Mouse (Mus musculus) neural tube, embryonic 15.5 days (tissue): ENCODE data around the gene Zfp992. TPM values are rescaled to one million over a fixed set of nuclear protein-coding genes. Genes with fewer than 3 reads are reported as not detected.
"Not testable (repeated sequence)": the region's sequence is repeated elsewhere in the genome, so short reads cannot be mapped to it uniquely, and the experiment has no call there.

Experiments
- ATAC-seq: fragments of 200-750 bp; cut with Nextera tagmentation; 2 replicates; pipeline ENCODE4 v1.8.0; 2017; ENCODE audit warnings: mild to moderate bottlenecking, moderate TSS enrichment, moderate library complexity; ENCODE audit not compliant: low FRiP score
- H3K27ac ChIP-seq: fragments of 300-500 bp; sonication (generic); replicated peaks from 2 replicates; pipeline ENCODE4 v1.5.1; 2015; ENCODE audit warnings: mild to moderate bottlenecking, inconsistent platforms
- H3K27me3 ChIP-seq: fragments of 300-500 bp; sonication (generic); replicated peaks from 2 replicates; pipeline ENCODE4 v1.6.1; 2015; ENCODE audit warnings: inconsistent platforms
- H3K36me3 ChIP-seq: fragments of 300-500 bp; sonication (generic); 2 replicates; pipeline ENCODE4 v1.6.1; 2015; ENCODE audit warnings: inconsistent platforms
- H3K4me1 ChIP-seq: fragments of 300-500 bp; sonication (generic); 2 replicates; pipeline ENCODE4 v1.6.1; 2015; ENCODE audit warnings: inconsistent platforms
- H3K4me2 ChIP-seq: fragments of 300-500 bp; sonication (generic); 2 replicates; pipeline ENCODE4 v1.6.1; 2015; ENCODE audit warnings: inconsistent platforms, mild to moderate bottlenecking, moderate library complexity
- H3K4me3 ChIP-seq: fragments of 300-500 bp; sonication (generic); replicated peaks from 2 replicates; pipeline ENCODE4 v1.5.1; 2015; ENCODE audit warnings: mild to moderate bottlenecking, inconsistent platforms
- H3K9ac ChIP-seq: fragments of 300-500 bp; sonication (generic); replicated peaks from 2 replicates; pipeline ENCODE4 v1.6.1; 2015; ENCODE audit warnings: mild to moderate bottlenecking, inconsistent platforms
- H3K9me3 ChIP-seq: fragments of 300-500 bp; sonication (generic); replicated peaks from 2 replicates; pipeline ENCODE4 v1.6.1; 2016; ENCODE audit warnings: inconsistent platforms
- WGBS: fragments of 180-500 bp; shearing (Covaris S2); methylation state at CpG from one replicate; pipeline ENCODE4 v1.1.7; 2015; ENCODE audit warnings: mixed read lengths; 5-methylcytosine and 5-hydroxymethylcytosine counted together
- polyA plus RNA-seq: library from polyadenylated mRNA; unstranded; fragments of >200 nt; fragmentation: Nextera tagmentation; extraction: Ambion mirVana; gene quantifications from 2 replicates; pipeline ENCODE4 v1.2.1, GENCODE M21; 2015

Zfp992 gene
- polyA plus RNA-seq, 1 experiment from 2014 or later, result 2.6 TPM

DNA sequence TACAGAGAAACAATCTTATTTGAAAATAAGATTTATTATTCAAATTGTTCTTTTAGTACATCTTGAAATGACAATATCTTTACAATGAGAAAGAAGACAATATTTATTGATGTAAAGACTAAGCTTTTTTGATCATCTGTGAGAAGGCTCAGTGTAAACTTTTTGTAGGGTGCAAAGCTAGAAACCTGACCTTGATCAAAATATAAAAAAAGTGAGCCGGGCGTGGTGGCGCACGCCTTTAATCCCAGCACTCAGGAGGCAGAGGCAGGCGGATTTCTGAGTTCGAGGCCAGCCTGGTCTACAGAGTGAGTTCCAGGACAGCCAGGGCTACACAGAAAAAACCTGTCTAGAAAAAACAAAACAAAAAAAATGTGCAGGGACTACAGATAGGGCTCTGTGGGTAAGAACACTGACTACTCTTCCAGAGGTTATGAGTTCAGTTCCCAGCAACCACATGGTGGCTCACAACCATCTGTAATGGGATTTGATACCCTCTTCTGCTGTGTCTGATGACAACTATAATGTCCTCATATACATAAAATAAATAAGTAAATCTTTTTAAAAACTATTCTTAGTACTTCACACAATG lies 44.6 kb downstream of the Zfp992 start:
- not testable (repeated sequence) for H3K4me1 ChIP-seq, H3K27me3 ChIP-seq, H3K27ac ChIP-seq, H3K9ac ChIP-seq, H3K36me3 ChIP-seq, ATAC-seq, H3K4me3 ChIP-seq, H3K4me2 ChIP-seq
- WGBS, result 88% methylated on average over 6 of the region's 6 CpGs
- peaks cover 67% of the 10 kb centered on the region for H3K9me3 ChIP-seq

- ATAC-seq, result no peak
- H3K36me3 ChIP-seq, result peaks cover 4% of the 10 kb centered on the region; the same call in 1 of the 2 replicates
- H3K4me2 ChIP-seq, result no peak overlapping the region
- no peak overlapping the region for H3K27ac ChIP-seq
- H3K4me3 ChIP-seq, result no peak overlapping the region
- WGBS, result 67% methylated on average over 4 of the region's 4 CpGs
- H3K27me3 ChIP-seq, result no peaks in the 10 kb centered on the region
- H3K9me3 ChIP-seq, result peaks cover 69% of the 10 kb centered on the region
- H3K9ac ChIP-seq, result no peak overlapping the region
- H3K4me1 ChIP-seq, result no peaks in the 10 kb centered on the region
Observed at GRCm38 (mm10) chr4:146494980-146495379, 46.2 kb downstream of the Zfp992 start.

- H3K36me3 ChIP-seq, H3K9ac ChIP-seq, H3K4me1 ChIP-seq, H3K4me3 ChIP-seq, H3K4me2 ChIP-seq, H3K27ac ChIP-seq, H3K27me3 ChIP-seq, ATAC-seq: not testable (repeated sequence)
- H3K9me3 ChIP-seq, result peaks cover 72% of the 10 kb centered on the region
- WGBS, result 83% methylated on average over 9 of the region's 9 CpGs
Observed at GRCm38 (mm10) chr4:146497695-146498275, 49.0 kb downstream of the Zfp992 start.

- not testable (repeated sequence) for H3K27me3 ChIP-seq, H3K4me3 ChIP-seq, ATAC-seq, H3K4me1 ChIP-seq, H3K36me3 ChIP-seq, H3K4me2 ChIP-seq, H3K9ac ChIP-seq, H3K27ac ChIP-seq
- 91% methylated on average over 4 of the region's 4 CpGs for WGBS
- H3K9me3 ChIP-seq, result peaks cover 39% of the 10 kb centered on the region
Observed at GRCm38 (mm10) chr4:146501727-146502126, 52.9 kb downstream of the Zfp992 start, which contains the start of gene Zfp981. Gene Zfp981, plus strand, starts transcription at chr4:146502027.

DNA sequence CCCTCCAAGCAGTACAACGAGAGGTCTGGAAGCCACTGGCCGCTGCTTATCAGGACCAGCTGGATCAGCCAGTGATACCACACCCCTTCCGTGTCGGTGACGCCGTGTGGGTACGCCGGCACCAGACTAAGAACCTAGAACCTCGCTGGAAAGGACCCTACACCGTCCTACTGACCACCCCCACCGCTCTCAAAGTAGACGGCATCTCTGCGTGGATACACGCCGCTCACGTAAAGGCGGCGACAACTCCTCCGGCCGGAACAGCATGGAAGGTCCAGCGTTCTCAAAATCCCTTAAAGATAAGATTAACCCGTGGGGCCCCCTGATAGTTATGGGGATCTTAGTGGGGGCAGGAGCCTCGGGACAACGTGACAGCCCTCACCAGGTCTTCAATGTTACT lies 60.2 kb downstream of the Zfp992 start:
- H3K4me1 ChIP-seq, result not testable (repeated sequence)

GRCm38 (mm10) chr4:146511871-146512270 lies 63.0 kb downstream of the Zfp992 start:
- not testable (repeated sequence) for H3K36me3 ChIP-seq, H3K4me2 ChIP-seq, H3K4me1 ChIP-seq, H3K27me3 ChIP-seq, H3K4me3 ChIP-seq, ATAC-seq, H3K27ac ChIP-seq, H3K9ac ChIP-seq
- peaks cover 46% of the 10 kb centered on the region for H3K9me3 ChIP-seq

More for the DNA sequence above, 60.2 kb downstream of the Zfp992 start:
- H3K4me2 ChIP-seq, H3K27ac ChIP-seq, H3K36me3 ChIP-seq, ATAC-seq, H3K4me3 ChIP-seq, H3K27me3 ChIP-seq, H3K9ac ChIP-seq: not testable (repeated sequence)
- H3K9me3 ChIP-seq, result peaks cover 26% of the 10 kb centered on the region
- WGBS, result 96% methylated on average over 23 of the region's 24 CpGs

GRCm38 (mm10) chr4:146516474-146516873 lies 67.7 kb downstream of the Zfp992 start:
- H3K4me3 ChIP-seq, result no peak overlapping the region
- H3K27me3 ChIP-seq, result no peaks in the 10 kb centered on the region
- H3K4me2 ChIP-seq, result no peak overlapping the region
- no peak for ATAC-seq
- no peaks in the 10 kb centered on the region for H3K4me1 ChIP-seq
- H3K36me3 ChIP-seq, result no peaks in the 10 kb centered on the region
- peaks cover 79% of the 10 kb centered on the region for H3K9me3 ChIP-seq
- H3K9ac ChIP-seq, result no peak overlapping the region
- H3K27ac ChIP-seq, result no peak overlapping the region
- WGBS, result 68% methylated on average over 1 of the region's 1 CpGs

GRCm38 (mm10) chr4:146517150-146517549 lies 68.3 kb downstream of the Zfp992 start:
- H3K27me3 ChIP-seq, H3K4me1 ChIP-seq, H3K4me3 ChIP-seq, H3K9ac ChIP-seq, H3K27ac ChIP-seq, H3K36me3 ChIP-seq, ATAC-seq, H3K4me2 ChIP-seq: not testable (repeated sequence)
- 67% methylated on average over 2 of the region's 2 CpGs for WGBS
- peaks cover 81% of the 10 kb centered on the region for H3K9me3 ChIP-seq

Other genes starting within 250 kb of the Zfp992 start
- 0.17 and 0.20 TPM in 2 replicates for gene Zfp981, start 53.0 kb downstream of the Zfp992 start, polyA plus RNA-seq
- gene Zfp993, start 161.9 kb downstream of the Zfp992 start, polyA plus RNA-seq, result 2.9 and 8.2 TPM in 2 replicates